8 mouse cellular contexts compared by ENCODE assay signal in genomic region chrX:51204626-51205547, GRCm38 (mm10). TPM values are rescaled to one million over a fixed set of nuclear protein-coding genes. Genes with fewer than 3 reads are reported as not detected.
A peak's percentile ranks its signal among the peaks of the same experiment; 100 is the strongest.
DNase-seq lines count a peak whose midpoint lies in the region; ATAC-seq lines count a peak whose summit lies in the region.

No protein-coding gene starts in this region.

- WGBS in forebrain, embryonic 12.5 days: 14% methylated on average over 50 of the region's 67 CpGs
- 18% methylated on average over 51 of the region's 67 CpGs for WGBS in hindbrain, embryonic 15.5 days
- WGBS in liver, embryonic 13.5 days (ENCODE audit: insufficient replicate concordance): 20% methylated on average over 55 of the region's 67 CpGs

- no peaks in the 10 kb centered on the region for H3K4me1 ChIP-seq in forebrain, embryonic 12.5 days
- no peaks in the 10 kb centered on the region for H3K4me1 ChIP-seq in hindbrain, embryonic 15.5 days (replicated peaks)
- H3K4me1 ChIP-seq in liver, embryonic 13.5 days (replicated peaks): peaks cover 9% of the 10 kb centered on the region; the same call in 1 of the 2 replicates

- no peaks in the 10 kb centered on the region for H3K36me3 ChIP-seq in forebrain, embryonic 12.5 days (replicated peaks)
- H3K36me3 ChIP-seq in hindbrain, embryonic 15.5 days: no peaks in the 10 kb centered on the region
- no peaks in the 10 kb centered on the region for H3K36me3 ChIP-seq in liver, embryonic 13.5 days

- peak overlapping the region; percentile 59 for H3K9ac ChIP-seq in forebrain, embryonic 12.5 days
- H3K9ac ChIP-seq in hindbrain, embryonic 15.5 days: peak overlapping the region; percentile 27; the same call in 1 of the 2 replicates
- peak overlapping the region; percentile 74 for H3K9ac ChIP-seq in liver, embryonic 13.5 days

- peak; percentile 74 for DNase-seq in MEL-GATA-1-ER (ENCODE audit: extremely low read depth, low read depth)
- DNase-seq in c-Kit-negative CD71-positive TER-119-positive erythroid progenitor cells, embryonic 14.5 days (ENCODE audit: low read depth, low spot score): peak; percentile 57
- DNase-seq in liver, embryonic 13.5 days: peak; percentile 67
- peak; percentile 79 for DNase-seq in naive thymus-derived CD4-positive, alpha-beta T cell, adult 2 months (ENCODE audit: low read depth)
- peak; percentile 52 to 64 for DNase-seq in thymus, adult 18-20 months
- DNase-seq in left cerebral cortex, postnatal 25 days (ENCODE audit: low spot score in 2 of 2): no peak

- intact Hi-C loops in left cerebral cortex, postnatal 25 days (cut with DNase I): no loop called here

- H3K27ac ChIP-seq in forebrain, embryonic 12.5 days: peak overlapping the region; percentile 42; the same call in 1 of the 2 replicates
- H3K27ac ChIP-seq in hindbrain, embryonic 15.5 days (replicated peaks): no peak overlapping the region
- peak overlapping the region; percentile 55 for H3K27ac ChIP-seq in liver, embryonic 13.5 days

- no peaks in the 10 kb centered on the region for H3K9me3 ChIP-seq in forebrain, embryonic 12.5 days
- H3K9me3 ChIP-seq in hindbrain, embryonic 15.5 days: no peaks in the 10 kb centered on the region
- H3K9me3 ChIP-seq in liver, embryonic 13.5 days (replicated peaks): no peaks in the 10 kb centered on the region

- peak; percentile 84 for ATAC-seq in forebrain, embryonic 12.5 days (ENCODE audit: low FRiP score)
- peak; percentile 81 for ATAC-seq in hindbrain, embryonic 15.5 days (ENCODE audit: low FRiP score, low read depth)
- ATAC-seq in liver, embryonic 13.5 days (ENCODE audit: low read depth): peak; percentile 93

- peak overlapping the region; percentile 52 for H3K4me3 ChIP-seq in forebrain, embryonic 12.5 days (replicated peaks)
- peak overlapping the region; percentile 54 for H3K4me3 ChIP-seq in hindbrain, embryonic 15.5 days
- H3K4me3 ChIP-seq in liver, embryonic 13.5 days (replicated peaks): peak overlapping the region; percentile 67

- peaks cover 14% of the 10 kb centered on the region for H3K27me3 ChIP-seq in forebrain, embryonic 12.5 days
- peaks cover 10% of the 10 kb centered on the region; the same call in 1 of the 2 replicates for H3K27me3 ChIP-seq in hindbrain, embryonic 15.5 days
- H3K27me3 ChIP-seq in liver, embryonic 13.5 days: peaks cover 18% of the 10 kb centered on the region

- peak overlapping the region; percentile 63 for H3K4me2 ChIP-seq in forebrain, embryonic 12.5 days
- H3K4me2 ChIP-seq in hindbrain, embryonic 15.5 days: peak overlapping the region; percentile 92
- H3K4me2 ChIP-seq in liver, embryonic 13.5 days: peak overlapping the region; percentile 80

RNA-seq across cellular contexts. Expression of gene Mbnl3, which starts 1.4 kb away (rescaled TPM):
- polyA plus RNA-seq in forebrain, embryonic 12.5 days (2016; fragmentation: Nextera tagmentation; extraction: Ambion mirVana): 5.9 and 6.2 TPM in 2 replicates
- polyA plus RNA-seq in hindbrain, embryonic 15.5 days (2015; fragmentation: Nextera tagmentation; extraction: Ambion mirVana): 1.4 and 1.5 TPM in 2 replicates
- 7.0 and 8.7 TPM in 2 replicates for polyA plus RNA-seq in liver, embryonic 13.5 days (2015; fragmentation: Nextera tagmentation; extraction: Ambion mirVana)
- under 1 TPM; 0.50 to 0.60 TPM for total RNA-seq in left cerebral cortex, postnatal 25 days (2021)

Comparison
In these comparisons a context has a peak if more than half of its experiments do, and no peak if none do; other contexts are left out.
1. DNase-seq: peak in MEL-GATA-1-ER (single experiment), c-Kit-negative CD71-positive TER-119-positive erythroid progenitor cells, embryonic 14.5 days (single experiment), liver, embryonic 13.5 days (single experiment), naive thymus-derived CD4-positive, alpha-beta T cell, adult 2 months (single experiment) and thymus, adult 18-20 months (2 of 2); none in left cerebral cortex, postnatal 25 days (0 of 2).
2. Peak in every context shown above with its lines, with median percentiles within 50 percentile points of each other: ATAC-seq, H3K4me2 ChIP-seq, H3K4me3 ChIP-seq and H3K9ac ChIP-seq.